Mouse (Mus musculus) layer of hippocampus, postnatal 10 days (tissue): ENCODE results near the gene Mucl1. TPM values are rescaled to one million over a fixed set of nuclear protein-coding genes. Genes with fewer than 3 reads are reported as not detected.
A peak's percentile ranks its signal among the peaks of the same experiment; 100 is the strongest.
"Not testable (repeated sequence)": the region's sequence is repeated elsewhere in the genome, so short reads cannot be mapped to it uniquely, and the experiment has no call there.

Experiments used
- DNase-seq, 2 experiments: peaks; one replicate each; pipeline ENCODE4 v3.0.0; 2021; ENCODE audit warnings: low spot score in 2 of 2
- long read RNA-seq: library from polyadenylated mRNA; stranded (forward); transcript quantifications from one replicate; pipeline ENCODE4 v2.0.0, GENCODE M21; 2023
- total RNA-seq, 2 experiments: library from RNA; stranded (reverse); gene quantifications; 2 replicates each; pipeline ENCODE4 v1.2.3; 2021

The Mucl1 gene
- total RNA-seq: not detected
- long read RNA-seq: 0 reads

- no peak for DNase-seq
Observed at GRCm38 (mm10) chr15:103755369-103755768, at the start of gene Mucl1. Mucl1 (minus strand) TSS chr15:103755469.

- DNase-seq: peak; percentile 49
Observed at GRCm38 (mm10) chr15:103766836-103767235, 11.6 kb upstream of the Mucl1 start.

GRCm38 (mm10) chr15:103716861-103717260 lies 38.4 kb downstream of the Mucl1 start:
- DNase-seq: not testable (repeated sequence)

Other genes with a start within 250 kb of the Mucl1 start
- 100 to 1,000 TPM; 147 to 157 TPM for gene Ppp1r1a, start 217.5 kb downstream of the Mucl1 start, total RNA-seq
- gene Glycam1, start 190.4 kb downstream of the Mucl1 start, total RNA-seq: 1 to 10 TPM; 1.1 to 1.6 TPM
- gene Mucl2, start 143.8 kb upstream of the Mucl1 start, total RNA-seq: not detected